Mouse (Mus musculus) thymus, adult 2 months (tissue): ENCODE results near the gene Rtkn2.

Experiments used
- CTCF ChIP-seq: fragments of 200-500 bp; IDR thresholded peaks from 2 replicates; pipeline ENCODE4 v1.5.1; 2012; ENCODE audit warnings: mild to moderate bottlenecking, control low read depth, low read length, moderate library complexity, borderline replicate concordance; ENCODE audit not compliant: control insufficient read depth, poor library complexity, insufficient read depth; ENCODE audit errors: extremely low read depth
- POLR2A ChIP-seq: fragments of 200-500 bp; IDR thresholded peaks from 2 replicates; pipeline ENCODE4 v1.6.1; 2012; ENCODE audit warnings: mild to moderate bottlenecking, low read length, control low read depth, moderate library complexity; ENCODE audit not compliant: control insufficient read depth, poor library complexity, insufficient read depth; ENCODE audit errors: extremely low read depth

GRCm38 (mm10) chr10:68104481-68104880 lies 125.1 kb downstream of the Rtkn2 start:
- TF ChIP-seq CTCF, result no peak
- no peak for TF ChIP-seq POLR2A
